Mouse (Mus musculus): ENCODE results near the gene Ski.

- no peak for TF ChIP-seq POLR2A (IDR thresholded peaks at IDR 0.05; ENCODE audit: low read depth, low read length)
- no peak for TF ChIP-seq CTCF (IDR thresholded peaks at IDR 0.05; ENCODE audit: extremely low read depth, insufficient read depth, insufficient read length, insufficient replicate concordance)
These were observed 112.9 kb downstream of the Ski start for GRCm38 (mm10) chr4:155109471-155109870.
